Mouse (Mus musculus) forebrain, postnatal 0 days (tissue): ENCODE measurements at regions not wholly inside any gene's neighbourhood (a gene's known extent, or its start where the extent isn't known, plus 50 kb on each side); places are given as distances from the start of the nearest gene placed in this dataset.

Experiments used
- ATAC-seq: fragments of 200-750 bp; cut with Nextera tagmentation; 2 replicates; pipeline ENCODE4 v1.8.0; 2017; ENCODE audit warnings: mild to moderate bottlenecking, moderate library complexity
- DNase-seq: peaks from one replicate; pipeline ENCODE4 v3.0.0-alpha.2; 2015
- H3K27ac ChIP-seq: fragments of 300-500 bp; sonication (generic); 2 replicates; pipeline ENCODE4 v1.5.1; 2014; ENCODE audit warnings: low read depth, mild to moderate bottlenecking, antibody characterized with exemption, low read length, moderate library complexity, mixed read lengths
- H3K27me3 ChIP-seq: fragments of 300-500 bp; sonication (generic); 2 replicates; pipeline ENCODE4 v1.6.1; 2014; ENCODE audit warnings: mild to moderate bottlenecking, low read length, mixed read lengths; ENCODE audit not compliant: insufficient read depth
- H3K36me3 ChIP-seq: fragments of 300-500 bp; sonication (generic); 2 replicates; pipeline ENCODE4 v1.6.1; 2014; ENCODE audit warnings: mild to moderate bottlenecking, moderate library complexity; ENCODE audit not compliant: insufficient read depth
- H3K4me1 ChIP-seq: fragments of 300-500 bp; sonication (generic); 2 replicates; pipeline ENCODE4 v1.6.1; 2014; ENCODE audit warnings: antibody characterized with exemption; ENCODE audit not compliant: insufficient read depth
- H3K4me2 ChIP-seq: fragments of 300-500 bp; sonication (generic); 2 replicates; pipeline ENCODE4 v1.6.1; 2014; ENCODE audit warnings: low read depth, mild to moderate bottlenecking, moderate library complexity
- H3K4me3 ChIP-seq: fragments of 300-500 bp; sonication (generic); 2 replicates; pipeline ENCODE4 v1.5.1; 2014; ENCODE audit warnings: low read depth, low read length, mixed read lengths
- H3K9ac ChIP-seq: fragments of 300-500 bp; sonication (generic); 2 replicates; pipeline ENCODE4 v1.6.1; 2014; ENCODE audit warnings: mild to moderate bottlenecking
- H3K9me3 ChIP-seq: fragments of 300-500 bp; sonication (generic); 2 replicates; pipeline ENCODE4 v1.6.1; 2016; ENCODE audit warnings: low read length
- CTCF ChIP-seq: sonication (generic); IDR thresholded peaks from 2 replicates; pipeline ENCODE4 v1.5.1; 2016; ENCODE audit warnings: antibody characterized with exemption, control low read depth, low read depth
- WGBS: fragments of 180-500 bp; shearing (Covaris S2); extraction: QIAGEN DNeasy Blood & Tissue Kit; methylation state at CpG from one replicate; pipeline ENCODE4 v1.1.7; 2014; 5-methylcytosine and 5-hydroxymethylcytosine counted together

DNA sequence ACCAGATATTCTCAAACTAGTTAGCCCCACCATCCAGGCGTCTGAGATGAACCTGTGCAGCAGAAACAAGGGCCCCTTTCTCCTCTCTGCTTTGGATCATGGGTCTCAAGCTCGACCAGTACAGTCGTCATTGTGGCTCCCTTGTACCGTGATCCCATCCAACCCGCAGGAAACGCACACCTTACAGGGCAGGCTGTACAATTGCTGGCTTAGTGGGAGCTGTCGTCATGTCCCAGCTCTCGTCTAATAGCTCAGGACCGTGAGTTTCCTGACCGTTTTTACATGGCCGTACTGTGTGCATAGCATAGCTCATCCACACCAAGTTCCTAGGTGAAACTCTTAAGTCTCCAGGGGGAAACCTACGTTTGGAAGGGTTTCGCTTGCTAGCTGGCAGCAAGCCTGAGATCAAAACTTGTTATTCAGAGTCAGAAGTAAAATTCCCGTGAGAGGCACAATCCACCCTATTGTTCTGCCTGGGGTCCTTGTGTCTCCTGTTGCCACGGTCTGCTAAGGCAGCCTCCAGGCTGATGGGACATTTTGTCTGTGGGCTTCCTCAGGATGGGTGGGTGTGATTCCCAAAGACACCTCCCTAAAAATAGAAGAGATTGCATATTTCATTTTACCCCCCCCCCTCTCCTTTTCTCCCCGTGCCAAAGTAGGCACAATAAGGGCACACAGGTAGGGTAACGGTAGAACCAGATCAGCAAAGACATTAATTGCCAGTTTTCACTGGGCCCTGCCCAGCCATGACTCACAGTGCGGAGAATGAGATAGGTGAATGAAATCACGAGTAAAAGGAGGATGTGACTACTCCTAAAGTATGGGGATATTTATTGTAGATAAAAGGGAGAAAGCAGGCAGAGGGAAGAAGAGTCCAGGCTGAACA is 68.2 kb upstream of the Rapgef5 start:
- no peak overlapping the region for H3K9ac ChIP-seq
- ATAC-seq: no peak

DNA sequence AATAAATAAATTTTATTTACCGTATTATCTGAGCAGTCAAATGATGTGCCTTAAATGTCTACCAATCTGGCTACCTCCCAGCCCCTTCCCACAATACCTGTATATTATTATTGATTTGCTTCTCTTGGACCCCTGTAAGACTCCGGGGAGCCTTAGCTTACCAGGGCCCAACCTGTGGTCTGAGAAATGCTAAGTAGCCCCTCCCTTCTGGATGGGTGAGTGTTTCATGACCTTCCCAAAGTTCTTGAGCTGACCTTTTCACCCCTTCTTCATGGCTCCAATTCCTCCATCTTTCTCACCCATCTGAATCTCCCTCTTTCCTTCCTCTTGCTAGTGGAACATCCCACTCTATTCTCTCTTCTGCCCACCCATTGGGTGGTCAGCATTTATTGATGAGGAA is 67.2 kb upstream of the Rapgef5 start:
- H3K4me3 ChIP-seq: no peak overlapping the region
- ATAC-seq (no peak), DNase-seq (no peak)
- H3K4me1 ChIP-seq: no peaks in the 10 kb centered on the region
- no peaks in the 10 kb centered on the region for H3K36me3 ChIP-seq
- H3K27ac ChIP-seq: no peak overlapping the region
- H3K27me3 ChIP-seq: no peaks in the 10 kb centered on the region
- H3K9me3 ChIP-seq: no peaks in the 10 kb centered on the region
- H3K9ac ChIP-seq: no peak overlapping the region
- WGBS: 95% methylated on average over 2 of the region's 2 CpGs
- TF ChIP-seq CTCF: no peak
- H3K4me2 ChIP-seq: no peak overlapping the region

More for the DNA sequence above, 68.2 kb upstream of the Rapgef5 start:
- H3K36me3 ChIP-seq: no peaks in the 10 kb centered on the region
- H3K4me3 ChIP-seq: no peak overlapping the region
- no peaks in the 10 kb centered on the region for H3K9me3 ChIP-seq
- no peaks in the 10 kb centered on the region for H3K27me3 ChIP-seq
- no peak for TF ChIP-seq CTCF
- WGBS: 58% methylated on average over 19 of the region's 19 CpGs
- no peaks in the 10 kb centered on the region for H3K4me1 ChIP-seq
- no peak for DNase-seq
- no peak overlapping the region for H3K4me2 ChIP-seq
- no peak overlapping the region for H3K27ac ChIP-seq

DNA sequence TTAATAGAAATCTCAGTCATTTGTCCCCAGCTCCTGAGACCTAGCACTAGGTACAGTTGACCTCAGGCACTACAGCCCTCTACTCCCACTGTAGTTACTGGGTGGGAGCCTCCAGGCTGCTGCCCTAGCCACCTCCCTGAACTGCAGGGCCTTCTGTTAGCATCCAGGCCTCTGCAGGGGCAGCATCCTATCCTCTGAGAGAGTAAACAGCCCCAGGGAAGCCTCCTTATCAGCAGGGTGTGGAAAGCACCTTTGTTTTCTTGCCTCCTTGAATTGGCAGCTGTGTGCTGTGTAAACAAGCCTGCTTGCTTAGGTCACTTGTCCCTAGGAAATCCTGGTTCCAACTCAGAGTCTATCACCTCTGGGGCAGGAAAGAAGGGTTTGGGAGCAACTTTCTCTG is 66.2 kb upstream of the Rapgef5 start:
- DNase-seq (no peak), ATAC-seq (no peak)
- H3K36me3 ChIP-seq: no peaks in the 10 kb centered on the region
- no peak for TF ChIP-seq CTCF
- H3K9me3 ChIP-seq: no peaks in the 10 kb centered on the region
- no peak overlapping the region for H3K9ac ChIP-seq
- H3K27me3 ChIP-seq: no peaks in the 10 kb centered on the region
- H3K4me3 ChIP-seq: no peak overlapping the region
- no peak overlapping the region for H3K27ac ChIP-seq
- H3K4me2 ChIP-seq: no peak overlapping the region
- no peaks in the 10 kb centered on the region for H3K4me1 ChIP-seq

DNA sequence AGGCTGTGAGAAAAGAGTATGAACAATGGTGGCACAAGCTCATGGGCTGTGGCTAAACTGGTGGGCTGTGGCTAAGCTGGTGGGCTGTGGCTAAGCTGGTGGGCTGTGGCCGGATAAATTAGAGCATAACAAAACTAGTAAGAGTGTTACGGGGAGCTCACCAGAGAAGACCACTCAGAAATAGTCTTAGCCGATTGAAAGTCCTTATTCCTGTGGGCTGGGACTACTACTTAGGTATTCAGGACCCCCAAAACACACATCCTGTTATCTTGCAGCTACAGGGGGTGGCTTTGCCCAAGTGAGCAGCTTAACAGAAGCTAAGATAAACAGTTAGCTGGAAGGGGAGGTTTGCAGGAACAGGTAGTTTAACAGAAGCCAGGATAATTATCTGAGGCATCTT is 65.4 kb upstream of the Rapgef5 start:
- no peak overlapping the region for H3K4me2 ChIP-seq
- H3K27ac ChIP-seq: no peak overlapping the region
- no peak for TF ChIP-seq CTCF
- no peak for ATAC-seq
- H3K4me3 ChIP-seq: no peak overlapping the region
- no peaks in the 10 kb centered on the region for H3K36me3 ChIP-seq
- H3K9me3 ChIP-seq: no peaks in the 10 kb centered on the region
- no peaks in the 10 kb centered on the region for H3K27me3 ChIP-seq
- H3K4me1 ChIP-seq: no peaks in the 10 kb centered on the region
- no peak for DNase-seq
- no peak overlapping the region for H3K9ac ChIP-seq
- 82% methylated on average over 3 of the region's 3 CpGs for WGBS

DNA sequence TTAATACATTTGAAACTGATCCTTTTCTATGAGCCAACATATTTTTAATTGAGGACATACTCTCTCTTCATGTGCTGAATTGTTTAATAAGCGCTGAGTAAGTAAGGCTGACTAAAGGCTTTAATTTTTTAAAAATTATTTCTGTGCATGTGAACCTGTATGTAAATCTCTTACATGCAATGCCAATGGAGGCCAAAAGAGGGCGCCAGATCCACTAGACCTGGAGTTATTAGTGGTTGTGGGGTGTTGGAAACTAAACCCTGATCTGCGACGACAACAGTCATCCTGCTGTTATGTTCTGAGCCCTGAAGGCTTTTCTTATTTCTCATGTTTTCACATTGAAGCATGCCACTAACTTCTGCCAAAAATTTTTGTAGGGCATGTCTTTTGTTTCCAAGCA is 64.8 kb upstream of the Rapgef5 start:
- no peaks in the 10 kb centered on the region for H3K4me1 ChIP-seq
- ATAC-seq: no peak
- H3K4me3 ChIP-seq: no peak overlapping the region
- H3K9me3 ChIP-seq: no peaks in the 10 kb centered on the region
- no peaks in the 10 kb centered on the region for H3K36me3 ChIP-seq
- TF ChIP-seq CTCF: peak; percentile 27; the same call in 1 of the 2 replicates
- 54% methylated on average over 4 of the region's 4 CpGs for WGBS
- no peak overlapping the region for H3K9ac ChIP-seq
- no peaks in the 10 kb centered on the region for H3K27me3 ChIP-seq
- H3K27ac ChIP-seq: no peak overlapping the region
- DNase-seq: no peak
- no peak overlapping the region for H3K4me2 ChIP-seq

DNA sequence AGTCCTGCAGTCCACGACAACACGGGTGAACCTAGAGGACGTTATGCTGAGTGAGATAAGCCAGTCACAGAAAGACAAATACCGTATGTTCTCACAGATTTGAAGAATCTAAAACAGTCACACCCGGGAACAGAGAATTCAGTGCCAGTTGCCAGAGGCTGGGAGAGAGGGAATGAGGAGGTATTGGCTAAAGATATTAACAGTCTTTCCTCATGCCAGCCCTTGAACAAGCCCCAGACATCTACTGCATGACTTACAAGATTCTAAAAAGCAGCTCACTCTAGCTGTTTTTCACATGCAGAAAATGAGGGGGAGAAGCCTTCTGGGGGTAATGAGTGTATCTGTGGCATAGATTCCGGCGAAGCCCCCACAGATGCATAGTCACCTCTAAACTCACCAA is 60.5 kb upstream of the Rapgef5 start:
- H3K4me2 ChIP-seq: no peak overlapping the region
- WGBS: 64% methylated on average over 7 of the region's 7 CpGs
- no peak overlapping the region for H3K9ac ChIP-seq
- no peak overlapping the region for H3K27ac ChIP-seq
- ATAC-seq (no peak), DNase-seq (no peak)
- no peaks in the 10 kb centered on the region for H3K9me3 ChIP-seq
- TF ChIP-seq CTCF: no peak
- no peaks in the 10 kb centered on the region for H3K27me3 ChIP-seq
- no peaks in the 10 kb centered on the region for H3K4me1 ChIP-seq
- no peak overlapping the region for H3K4me3 ChIP-seq
- no peaks in the 10 kb centered on the region for H3K36me3 ChIP-seq

DNA sequence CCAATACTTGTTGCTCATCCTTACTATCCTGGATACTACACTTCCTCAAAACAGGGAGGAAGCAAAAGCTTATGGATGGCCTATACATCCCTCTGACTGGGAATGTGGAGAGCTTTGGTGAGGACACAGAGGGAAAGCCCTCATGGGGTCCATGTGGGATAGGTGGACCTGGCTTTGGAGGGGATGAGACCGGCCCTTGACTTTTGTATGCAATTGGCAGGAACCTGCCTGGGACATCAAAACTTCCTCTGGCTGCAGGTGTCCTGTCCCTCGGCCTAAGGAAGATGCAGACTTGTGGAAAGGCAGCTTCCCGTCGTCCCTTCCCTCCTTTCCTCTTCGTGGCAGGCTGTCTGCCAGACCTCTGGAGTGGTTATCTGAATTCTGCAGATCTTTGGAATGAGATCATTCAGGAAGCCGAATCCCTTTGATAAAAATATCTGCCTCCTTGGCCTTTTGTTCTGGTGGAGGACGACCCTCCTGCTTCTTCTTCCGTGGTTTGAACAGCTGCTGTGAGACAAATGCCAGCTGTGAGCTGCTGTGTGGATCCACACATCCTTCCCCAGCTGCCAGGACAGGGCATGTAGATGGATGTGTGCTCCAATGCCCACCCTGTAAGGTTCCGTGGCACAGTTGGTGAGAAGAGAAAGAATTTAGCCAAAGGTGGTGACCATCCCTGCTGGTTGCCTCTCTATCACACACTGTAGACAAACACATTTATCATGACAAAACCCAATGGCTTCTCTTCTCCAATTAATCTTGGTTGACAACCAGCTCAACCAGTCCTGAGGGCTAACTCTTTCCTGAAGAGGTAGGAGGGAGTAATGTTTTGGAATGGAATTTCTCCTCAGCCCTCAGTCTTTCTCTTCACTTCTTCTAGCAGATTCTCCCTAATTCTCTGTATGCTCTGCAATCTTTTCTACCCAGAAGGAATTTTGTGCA is 57.9 kb upstream of the Rapgef5 start:
- ATAC-seq: no peak
- Histone ChIP-seq H3K4me3 (no peak overlapping the region), H3K27me3 (no peaks in the 10 kb centered on the region), H3K36me3 (no peaks in the 10 kb centered on the region), H3K27ac (no peak overlapping the region), H3K9me3 (no peaks in the 10 kb centered on the region), H3K4me1 (no peaks in the 10 kb centered on the region), H3K9ac (no peak overlapping the region), H3K4me2 (no peak overlapping the region)
- TF ChIP-seq CTCF: no peak
- no peak for DNase-seq
- 59% methylated on average over 9 of the region's 9 CpGs for WGBS
